Mouse (Mus musculus): Measurements from ENCODE around the gene Foxa3.

DNA sequence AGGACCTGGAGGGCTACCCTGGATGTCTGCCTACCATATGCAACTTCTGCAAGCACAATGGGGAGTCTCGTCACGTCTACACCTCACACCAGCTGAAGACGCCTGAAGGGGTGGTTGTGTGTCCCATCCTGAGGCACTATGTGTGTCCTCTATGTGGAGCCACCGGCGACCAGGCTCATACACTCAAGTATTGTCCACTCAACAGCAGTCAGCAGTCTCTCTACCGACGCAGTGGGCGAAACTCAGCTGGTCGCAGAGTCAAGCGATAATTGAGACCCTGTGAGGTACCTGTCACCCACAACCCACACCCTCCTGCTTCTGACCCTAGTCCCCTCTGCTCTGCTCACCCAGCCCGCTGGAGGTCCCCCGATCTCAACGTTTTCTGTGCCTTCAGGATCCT is 35.6 kb downstream of the Foxa3 start:
- TF ChIP-seq POLR2A (IDR thresholded peaks at IDR 0.05; ENCODE audit: borderline replicate concordance, extremely low read depth, insufficient read depth, insufficient read length, poor library complexity, severe bottlenecking) (no peak), CTCF (IDR thresholded peaks at IDR 0.05; ENCODE audit: borderline replicate concordance, extremely low read depth, insufficient read depth, insufficient read length) (no peak)

Measured in brain, embryonic 14.5 days (tissue).